Mouse (Mus musculus) ovary, postnatal 10 days (tissue): Measurements from ENCODE around the gene Cmas.

ENCODE experiments used
- DNase-seq: peaks from one replicate; pipeline ENCODE4 v3.0.0; 2022; ENCODE audit warnings: low spot score

Cmas gene

DNA sequence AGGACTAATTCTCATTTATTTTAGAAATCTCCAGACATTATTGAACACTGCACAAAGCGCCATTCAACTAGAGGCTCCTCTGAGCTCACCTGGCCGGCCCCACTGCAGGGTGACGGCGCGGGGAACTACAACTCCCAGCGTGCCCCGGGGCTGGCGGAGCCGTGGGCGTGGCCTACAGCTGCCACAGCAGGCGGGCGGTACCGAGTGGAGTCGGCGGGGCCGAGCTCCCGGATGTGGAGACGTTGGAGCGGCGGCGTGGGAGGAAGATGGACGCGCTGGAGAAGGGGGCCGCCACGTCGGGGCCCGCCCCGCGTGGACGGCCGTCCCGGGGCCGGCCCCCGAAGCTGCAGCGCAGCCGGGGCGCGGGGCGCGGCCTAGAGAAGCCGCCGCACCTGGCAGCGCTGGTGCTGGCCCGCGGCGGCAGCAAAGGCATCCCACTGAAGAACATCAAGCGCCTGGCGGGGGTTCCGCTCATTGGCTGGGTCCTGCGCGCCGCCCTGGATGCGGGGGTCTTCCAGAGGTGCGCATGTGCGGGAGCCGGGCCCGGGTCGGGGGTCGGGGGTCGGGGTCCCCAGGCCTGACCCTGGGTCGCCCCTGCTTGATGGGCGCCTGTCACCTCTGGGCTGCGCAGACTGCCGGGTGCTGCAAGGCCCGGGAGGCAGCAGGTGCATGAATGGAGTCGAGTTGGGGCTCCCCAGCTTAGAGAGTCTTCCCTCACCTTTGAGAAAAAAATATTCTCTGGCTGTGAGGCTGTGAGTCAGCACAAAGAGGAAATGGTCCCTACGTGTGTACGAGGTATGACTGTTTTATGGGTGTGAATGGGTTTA is at the start of gene Cmas:
Gene Cmas, plus strand, starts transcription at position 180 of the 827 bp plus-strand sequence.
- peak; percentile 58 for DNase-seq

DNA sequence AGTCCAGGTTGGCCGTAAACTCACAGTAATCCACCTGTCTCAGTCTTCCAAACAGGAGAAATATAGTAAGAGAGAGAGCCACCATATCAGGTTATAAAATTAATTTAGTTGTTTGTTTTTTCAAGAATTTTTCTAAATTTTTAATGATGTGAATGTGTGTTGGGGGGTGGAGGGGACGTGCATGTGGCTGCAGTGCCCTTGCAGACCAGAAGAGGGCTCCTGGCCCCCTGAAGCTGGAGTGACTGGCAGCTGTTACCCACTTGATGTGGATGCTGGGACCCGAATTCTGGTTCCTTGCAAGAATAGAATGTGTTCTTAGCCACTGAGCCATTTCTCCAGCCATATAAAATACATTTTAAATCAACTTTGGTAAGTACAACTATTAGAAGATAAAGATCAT is 49.8 kb upstream of the Cmas start:
- no peak for DNase-seq

DNA sequence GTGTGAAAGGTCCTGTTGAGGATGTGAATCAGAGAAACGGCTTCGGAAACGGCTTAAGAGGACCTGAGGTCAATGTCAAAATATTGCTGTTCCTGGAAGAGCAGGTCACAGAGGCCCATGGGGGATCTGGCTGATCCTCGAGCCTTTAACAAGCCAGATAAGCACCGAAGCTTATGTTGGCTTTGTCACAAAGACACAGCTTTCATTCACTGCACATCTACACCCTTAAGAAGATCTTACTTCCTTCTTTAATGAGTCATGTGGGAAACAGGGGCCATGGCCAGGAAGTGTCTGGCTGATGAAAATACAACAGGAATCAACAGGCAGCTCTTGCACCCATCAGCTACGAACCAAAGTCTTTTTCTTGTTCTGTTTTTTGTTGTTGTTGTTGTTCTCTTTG is 48.1 kb upstream of the Cmas start:
- DNase-seq: no peak

DNA sequence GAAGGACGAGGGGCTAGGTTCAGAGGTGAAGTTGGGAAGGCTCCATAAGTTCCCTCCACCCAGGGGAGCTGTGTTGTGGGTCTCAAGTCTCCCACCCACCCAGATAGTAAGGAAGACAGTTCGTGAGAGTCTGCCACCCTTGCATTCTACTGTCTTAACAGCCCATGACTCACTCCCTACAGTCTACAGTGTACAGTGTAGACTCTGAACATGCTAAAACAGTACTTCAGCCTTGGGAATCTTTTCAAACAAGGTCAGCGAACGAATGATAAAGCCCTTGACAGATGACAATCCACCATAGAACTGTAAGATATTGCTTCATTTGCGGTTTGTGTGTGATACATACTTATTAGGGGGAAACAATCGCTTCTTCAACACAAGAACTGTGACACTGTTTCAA is 45.8 kb upstream of the Cmas start:
- DNase-seq: no peak

DNA sequence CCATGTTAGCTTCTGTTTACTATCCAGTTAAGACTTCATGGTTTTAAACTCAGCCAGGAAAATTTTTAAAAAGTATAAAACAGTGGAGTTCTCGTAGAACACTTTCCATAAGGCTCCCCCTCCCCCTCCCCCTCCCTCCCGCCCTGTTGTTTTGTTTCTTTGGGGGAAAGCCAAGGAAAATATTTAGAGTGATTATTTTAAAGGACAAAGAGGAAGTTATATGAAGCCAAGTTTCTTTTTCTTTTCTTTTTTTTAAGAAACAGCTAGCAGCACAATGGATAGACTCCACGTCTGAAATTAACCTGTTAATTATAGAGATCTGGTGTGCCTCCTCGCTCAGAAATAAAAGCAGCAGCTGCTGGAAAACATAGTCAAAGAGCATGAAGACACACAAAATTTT is 45.4 kb upstream of the Cmas start:
- DNase-seq: no peak

DNA sequence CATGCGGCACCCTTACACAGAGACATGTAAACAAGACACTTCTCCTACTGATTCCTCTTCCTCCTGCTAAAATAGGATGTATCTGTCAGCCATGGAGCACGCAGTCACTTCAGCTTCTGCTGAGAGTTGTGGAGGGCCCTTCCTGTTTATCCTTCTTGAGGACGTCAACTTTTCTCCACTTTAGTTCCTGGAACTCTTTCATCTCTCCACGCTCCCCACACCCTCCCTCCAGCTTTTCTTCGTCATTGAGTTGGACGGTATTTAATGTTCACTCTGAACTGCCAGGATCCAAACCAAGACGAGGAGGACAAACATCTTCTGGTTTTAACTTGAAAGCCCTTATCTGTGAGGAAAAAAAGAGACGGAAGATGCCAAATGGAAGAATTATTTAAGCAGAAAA is 41.5 kb upstream of the Cmas start:
- no peak for DNase-seq

DNA sequence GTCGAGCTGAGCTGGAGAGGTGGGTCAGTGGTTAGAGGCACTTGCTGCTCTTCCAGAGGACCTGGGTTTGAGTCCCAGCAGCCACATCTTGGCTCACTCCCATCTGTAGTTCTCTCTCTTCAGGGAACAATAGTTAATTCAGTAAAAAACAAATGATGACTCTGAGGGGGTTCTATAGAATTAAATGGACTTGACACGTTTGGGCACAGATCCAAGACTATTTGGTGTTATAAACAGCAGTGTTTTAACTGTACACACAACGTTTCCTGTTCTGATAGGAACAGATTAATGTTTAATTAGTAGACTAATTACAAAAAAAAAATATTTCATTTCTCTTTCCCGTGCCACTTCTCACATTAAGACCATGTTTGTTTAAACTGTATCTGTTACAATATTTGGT is 39.3 kb upstream of the Cmas start:
- no peak for DNase-seq

DNA sequence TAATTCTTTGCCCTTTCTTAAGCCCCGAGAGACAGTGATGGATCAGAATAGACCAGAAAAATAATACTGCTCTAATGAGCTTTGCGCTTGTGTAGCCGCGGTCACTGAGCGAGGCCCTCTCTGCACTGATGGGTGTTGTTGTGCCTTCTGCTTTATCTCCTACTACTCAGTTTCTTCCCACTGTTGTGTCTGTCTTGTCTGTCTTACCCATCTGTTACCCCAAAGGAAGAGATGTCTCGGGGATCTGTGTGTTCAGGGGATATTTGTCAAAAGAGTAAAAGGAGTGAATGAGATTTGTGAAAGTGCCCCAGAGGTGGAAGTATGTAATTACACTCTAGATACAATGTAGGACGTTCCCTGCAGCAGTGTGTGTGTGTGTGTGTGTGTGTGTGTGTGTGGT is 38.3 kb upstream of the Cmas start:
- DNase-seq: no peak

DNA sequence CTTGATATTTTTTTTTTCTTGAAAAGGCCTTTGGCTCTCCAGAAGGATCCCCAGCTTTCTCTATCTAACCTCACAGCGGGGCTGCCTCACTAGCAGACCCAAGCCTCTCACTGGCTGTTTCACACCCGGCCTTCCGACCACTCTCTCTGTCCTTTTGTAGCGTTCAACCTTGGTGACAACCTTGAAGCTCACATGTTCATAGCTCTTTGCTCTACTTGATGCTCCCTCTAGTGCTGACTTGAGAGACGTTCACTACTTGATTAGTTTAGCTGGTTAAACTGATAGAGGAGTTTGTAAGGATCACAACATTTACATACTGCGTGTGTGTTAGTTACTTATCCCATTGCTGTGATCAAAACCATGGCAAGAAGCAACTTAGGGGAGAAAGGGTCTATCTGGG is 35.8 kb upstream of the Cmas start:
- DNase-seq: no peak

DNA sequence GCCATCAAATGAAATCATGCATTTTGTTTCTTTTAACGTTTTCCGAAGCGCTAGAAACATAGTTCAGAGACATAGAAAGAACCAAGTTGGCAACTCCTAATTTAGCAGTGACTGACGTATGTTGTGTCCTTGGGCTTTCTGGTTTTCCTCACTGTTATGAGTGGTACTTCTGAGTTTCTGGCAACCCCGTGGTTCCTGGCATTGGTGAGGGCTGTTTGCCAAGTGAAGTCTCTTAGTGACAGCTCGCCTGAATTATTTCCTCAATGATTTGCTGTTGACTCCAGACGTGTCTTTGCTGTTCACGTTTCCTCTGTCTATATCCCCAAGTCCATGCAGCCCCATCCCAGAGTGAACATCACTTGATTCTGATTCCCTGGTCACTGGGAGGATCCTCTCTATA is 34.8 kb upstream of the Cmas start:
- no peak for DNase-seq

DNA sequence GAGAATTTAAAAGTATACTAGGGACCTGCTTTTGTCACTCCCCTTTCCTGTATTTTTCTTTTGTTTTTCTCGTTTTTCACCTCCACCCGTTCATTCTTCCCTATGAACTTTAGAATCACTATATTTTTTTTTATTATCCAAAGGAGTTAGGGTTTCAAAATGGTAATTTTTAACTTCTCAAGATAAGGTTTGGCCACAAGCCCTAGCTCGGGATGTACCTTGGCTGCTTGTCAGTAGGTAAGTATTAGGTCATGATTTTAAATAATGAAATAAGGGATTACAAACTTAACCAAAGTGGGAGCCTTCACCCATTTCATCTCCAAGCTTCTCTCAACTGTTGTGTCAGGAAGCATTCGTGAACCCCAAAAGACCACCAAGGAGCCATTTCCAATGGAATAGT is 30.5 kb upstream of the Cmas start:
- DNase-seq: no peak

DNA sequence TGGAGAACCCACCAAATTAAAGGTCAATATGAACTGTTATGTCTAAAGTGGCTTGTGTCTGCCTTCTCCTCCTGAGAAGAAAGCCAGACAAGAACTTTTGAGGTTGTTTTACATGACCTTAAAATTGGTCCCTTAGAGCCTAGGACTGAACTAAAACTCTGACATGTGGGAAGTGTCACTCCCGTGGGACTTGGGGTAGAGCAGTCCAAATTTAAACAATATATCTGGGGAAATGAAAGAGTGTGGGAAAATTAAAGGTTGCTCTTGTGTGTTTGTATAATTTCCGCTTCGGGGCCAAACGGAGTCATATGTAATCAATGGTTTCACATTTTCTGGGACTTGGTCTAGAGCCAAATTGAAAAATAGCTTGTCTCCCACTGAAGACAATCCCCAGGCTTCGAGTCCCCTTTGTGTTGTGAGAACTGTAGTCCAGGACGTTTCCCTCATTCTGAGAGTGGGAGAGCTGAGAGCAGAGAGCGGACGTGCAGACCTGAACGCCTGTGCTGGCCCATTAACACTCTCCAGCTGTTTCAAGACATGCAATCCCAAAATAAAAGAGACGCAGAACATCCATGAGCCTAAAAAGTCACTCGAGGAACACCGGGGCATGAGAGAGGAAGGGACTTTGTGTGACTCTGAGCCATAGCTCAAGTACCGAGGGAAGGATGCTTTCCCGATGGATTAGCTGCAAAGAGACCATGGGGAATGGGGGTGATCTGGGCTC is 23.8 kb upstream of the Cmas start:
- DNase-seq: no peak

DNA sequence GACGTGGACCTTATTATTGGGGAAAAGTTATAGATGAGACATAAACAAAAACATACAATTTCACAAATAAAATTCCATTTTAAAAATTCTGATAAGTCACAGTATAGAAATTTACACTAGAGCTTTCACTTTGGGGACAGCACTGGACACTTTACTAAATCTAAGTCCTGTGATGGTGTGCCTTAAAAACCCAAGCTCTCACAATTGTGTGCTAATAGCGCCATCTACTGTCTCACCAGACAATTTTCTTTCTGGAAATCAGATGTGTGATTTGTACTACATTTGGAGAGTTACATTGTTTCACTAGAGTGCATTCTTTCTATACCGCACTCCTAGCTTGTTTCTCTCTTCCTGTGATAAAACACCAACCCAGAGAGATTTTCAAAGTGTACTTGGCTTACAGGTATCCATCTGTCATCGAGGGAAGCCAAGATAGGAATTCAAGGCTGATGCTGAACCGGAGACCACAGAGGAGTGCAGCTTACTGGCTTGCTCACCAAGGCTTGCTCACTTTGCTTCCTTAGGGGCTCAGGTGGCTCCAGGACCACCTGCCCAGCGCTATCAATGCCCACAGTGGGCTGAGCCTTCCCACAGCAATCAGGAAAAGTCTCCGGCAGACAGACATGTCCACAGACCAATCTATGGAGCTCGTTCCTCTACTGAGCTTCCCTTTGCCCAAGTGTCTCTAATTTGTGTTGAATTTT is 21.0 kb upstream of the Cmas start:
- no peak for DNase-seq

DNA sequence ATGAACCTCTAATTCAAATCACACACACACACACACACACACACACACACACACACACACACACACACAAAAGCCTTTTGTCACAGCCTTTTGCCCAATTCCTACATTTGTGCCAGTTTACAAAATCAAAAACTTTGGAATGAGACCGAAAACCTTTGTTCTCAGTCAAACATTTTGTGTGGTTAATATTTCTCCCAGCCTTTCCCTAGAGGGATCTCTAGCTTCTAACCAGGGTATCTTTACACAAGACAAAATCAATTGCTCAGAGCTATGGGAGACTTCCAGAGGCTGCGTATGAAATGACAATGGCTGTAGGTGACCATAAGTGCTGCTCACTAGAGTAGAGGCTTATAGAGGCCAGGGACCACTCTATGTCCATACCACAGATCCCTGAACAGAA is 18.3 kb upstream of the Cmas start:
- no peak for DNase-seq

DNA sequence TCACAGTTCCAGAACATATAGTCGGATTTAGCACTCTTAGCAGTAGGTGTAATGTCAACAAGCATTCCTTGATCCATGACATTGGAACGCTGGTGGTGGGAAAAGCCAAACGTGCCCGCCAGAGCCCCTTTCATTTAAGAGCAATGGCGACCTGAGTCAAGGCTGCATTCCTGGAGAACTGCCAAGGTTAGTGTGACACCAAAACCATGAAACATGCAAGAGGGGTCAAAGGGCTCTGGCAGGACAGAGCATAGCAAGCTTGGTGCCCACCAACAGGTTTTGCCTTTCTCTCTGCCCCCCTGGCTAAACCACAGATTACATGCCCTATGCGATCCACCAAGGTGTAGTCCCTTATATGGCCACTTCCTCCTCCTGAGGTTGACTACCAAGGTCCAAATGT is 17.8 kb upstream of the Cmas start:
- no peak for DNase-seq

DNA sequence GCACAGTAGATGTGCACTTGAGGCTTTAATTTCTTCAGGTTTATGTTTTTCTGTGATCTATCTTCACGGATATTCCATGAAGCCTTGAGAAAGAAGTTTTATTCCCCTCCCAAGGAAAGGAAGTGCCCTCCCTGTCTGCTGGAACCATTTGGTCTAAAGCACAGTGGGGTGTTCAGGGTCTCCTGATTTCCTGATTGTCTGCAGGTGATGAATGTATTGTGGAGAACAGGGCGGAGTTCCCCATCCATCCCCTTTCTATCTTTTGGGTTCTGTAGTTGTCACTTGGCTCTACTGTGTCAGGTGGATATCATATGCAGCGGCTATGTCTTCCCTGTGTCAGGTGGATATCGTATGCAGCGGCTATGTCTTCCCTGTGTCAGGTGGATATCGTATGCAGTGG is 14.7 kb upstream of the Cmas start:
- DNase-seq: no peak

DNA sequence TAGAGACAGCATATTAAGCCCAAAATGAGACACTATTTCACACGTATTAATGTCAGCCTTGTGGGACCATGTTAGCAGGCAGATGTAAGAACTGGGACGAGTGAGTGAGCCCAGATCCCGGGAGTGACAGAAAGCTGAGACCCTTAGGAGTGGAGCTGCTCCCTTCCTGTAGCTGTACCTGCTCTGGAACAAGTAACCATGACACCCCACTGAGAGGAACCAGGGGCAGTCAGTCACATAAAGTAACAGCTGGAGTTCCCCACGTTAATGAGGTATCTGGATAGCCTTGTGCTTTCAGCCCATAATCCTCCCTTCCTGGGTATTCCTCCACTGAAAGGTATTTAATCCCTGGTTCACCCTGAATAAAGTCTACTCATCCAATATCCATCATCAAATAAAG is 13.3 kb upstream of the Cmas start:
- no peak for DNase-seq

DNA sequence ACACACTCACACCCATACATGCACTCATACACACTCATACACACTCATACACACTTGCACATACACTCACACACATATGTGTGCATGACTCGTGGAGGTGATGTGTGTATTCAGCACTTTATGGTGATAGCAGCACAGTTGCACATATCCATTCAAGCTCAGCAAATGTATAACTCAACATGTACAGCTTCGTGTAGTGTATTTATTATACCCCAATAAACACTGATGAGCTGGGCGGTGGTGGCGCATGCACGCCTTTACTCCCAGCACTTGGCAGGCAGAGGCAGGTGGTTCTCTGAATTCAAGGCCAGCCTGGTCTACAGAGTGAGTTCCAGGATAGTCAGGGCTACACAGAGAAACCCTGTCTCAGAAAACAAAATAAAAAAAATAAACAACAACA is 11.0 kb upstream of the Cmas start:
- DNase-seq: no peak

DNA sequence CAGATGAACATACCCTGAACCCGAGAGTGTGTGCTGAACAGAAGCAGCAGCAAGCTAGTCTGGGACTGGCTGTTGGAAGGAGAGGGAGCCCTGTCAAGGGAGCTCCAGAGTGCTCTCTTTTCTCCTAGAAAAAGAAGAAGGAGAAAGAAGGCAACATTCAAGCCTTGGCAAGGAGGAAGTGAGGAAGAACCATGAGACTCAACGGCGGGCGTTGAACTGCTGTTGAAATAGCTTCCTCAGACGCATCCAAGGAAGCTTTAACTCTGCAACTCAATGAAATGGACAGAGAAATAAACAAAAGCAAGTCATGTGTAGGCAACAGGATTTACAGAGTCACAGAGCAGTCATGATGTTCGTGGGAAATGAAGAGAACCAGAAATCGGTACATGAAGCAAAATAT is 9.7 kb upstream of the Cmas start:
- DNase-seq: no peak

DNA sequence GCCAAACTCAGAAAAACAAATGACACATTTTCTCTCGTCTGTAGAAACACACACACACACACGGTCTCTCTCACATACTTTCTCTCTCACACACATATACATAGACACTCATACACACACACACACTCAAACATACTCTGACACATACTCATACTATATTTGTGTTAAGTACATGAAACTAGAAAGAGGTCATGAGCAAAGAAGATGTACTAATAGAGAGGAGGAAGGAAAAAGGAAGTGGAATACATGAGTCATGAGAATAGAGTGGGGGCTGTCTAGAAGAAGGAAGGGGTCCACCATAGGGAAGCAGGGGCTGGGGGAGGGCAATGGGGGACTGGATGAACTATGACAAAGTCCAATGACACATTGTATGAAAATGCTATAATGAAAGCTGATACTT is 9.3 kb upstream of the Cmas start:
- DNase-seq: no peak

DNA sequence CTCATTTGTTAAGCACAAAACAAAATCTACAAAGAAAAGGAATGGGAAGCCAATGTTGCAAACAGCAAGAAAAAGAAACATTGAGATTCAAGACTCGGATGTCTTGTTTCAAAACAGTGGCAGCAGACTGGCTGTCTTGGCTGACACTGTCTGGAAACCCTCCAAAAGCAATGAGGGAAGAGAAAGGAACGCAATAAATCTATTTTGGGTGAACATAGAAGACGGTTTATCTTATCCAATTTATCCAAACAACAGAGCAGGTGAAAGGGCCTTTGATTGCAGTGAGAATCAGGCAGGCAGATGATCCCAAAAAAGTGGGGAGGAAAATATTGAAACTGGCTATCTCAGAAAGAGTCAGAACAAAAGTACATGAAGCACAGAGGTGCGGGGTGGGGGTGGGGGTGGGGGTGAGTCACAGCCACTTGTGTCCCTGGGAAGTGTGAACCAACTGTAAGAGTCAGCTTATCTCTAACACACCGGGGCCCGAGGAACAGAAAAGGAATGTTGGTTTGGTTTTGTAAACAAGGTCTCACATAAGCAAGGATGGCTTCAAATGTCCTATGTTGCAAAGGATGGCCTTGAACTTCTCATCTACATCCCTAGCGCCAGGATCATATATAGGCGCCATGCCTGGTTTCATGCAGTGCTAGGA is 8.3 kb upstream of the Cmas start:
- DNase-seq: no peak

DNA sequence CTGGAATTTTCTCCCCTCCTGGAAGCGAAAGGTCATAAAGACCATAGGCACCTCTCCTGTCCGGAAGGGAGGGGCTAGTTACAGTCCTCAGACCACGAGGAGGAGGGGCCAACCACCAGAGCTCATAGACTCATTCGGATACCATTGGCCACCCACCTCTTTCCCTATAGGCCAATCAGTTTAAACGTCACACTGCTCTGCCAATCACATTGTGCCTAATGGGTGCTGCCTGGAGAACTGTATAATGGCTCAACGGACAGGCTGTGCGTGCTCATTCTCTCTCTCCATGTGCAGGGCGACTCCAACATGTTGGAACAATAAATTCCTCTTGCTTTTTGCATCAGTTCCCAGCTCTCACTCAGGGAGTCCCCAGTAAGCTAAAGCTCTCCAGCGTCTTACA is 5.1 kb upstream of the Cmas start:
- no peak for DNase-seq
